Mouse (Mus musculus) MEL (cell line): ENCODE data around the gene Synpr. TPM values are rescaled to one million over a fixed set of nuclear protein-coding genes. Genes with fewer than 3 reads are reported as not detected.

Source experiments
- DNase-seq: peaks from one replicate; pipeline ENCODE4 v3.0.0; 2011; ENCODE audit warnings: low read depth, low spot score
- H3K27ac ChIP-seq: 2 replicates; pipeline ENCODE4 v1.5.1; 2012; ENCODE audit warnings: low read depth, mild to moderate bottlenecking, control low read depth, low read length, moderate library complexity; ENCODE audit not compliant: control insufficient read depth
- H3K27me3 ChIP-seq, 2 experiments: fragments of 150-350 bp in 1 of 2; sonication (generic) in 1 of 2; 2 replicates each; pipeline ENCODE4 v1.6.1; 2012; ENCODE audit warnings: low read length in 2 of 2, mild to moderate bottlenecking in 2 of 2, improper control_type of control experiment in 1 of 2, moderate library complexity in 1 of 2; ENCODE audit not compliant: insufficient read depth in 2 of 2, control insufficient read depth in 1 of 2
- H3K36me3 ChIP-seq, 2 experiments: 2 replicates each; pipeline ENCODE4 v1.6.1; 2012 to 2014; ENCODE audit warnings: low read length in 2 of 2, improper control_type of control experiment in 1 of 2, inconsistent platforms in 1 of 2, mild to moderate bottlenecking in 1 of 2; ENCODE audit not compliant: insufficient read depth in 2 of 2, control insufficient read depth in 1 of 2
- H3K4me1 ChIP-seq, 2 experiments: fragments of 150-350 bp in 1 of 2; sonication (generic) in 1 of 2; 2 replicates each; pipeline ENCODE4 v1.6.1; 2012; ENCODE audit warnings: low read length in 2 of 2, improper control_type of control experiment in 1 of 2, mild to moderate bottlenecking in 1 of 2; ENCODE audit not compliant: insufficient read depth in 2 of 2, control insufficient read depth in 1 of 2
- H3K4me3 ChIP-seq, 2 experiments: fragments of 150-350 bp in 1 of 2; sonication (generic) in 1 of 2; 2 replicates each; pipeline ENCODE4 v1.5.1; 2012; ENCODE audit warnings: low read depth in 2 of 2, low read length in 2 of 2, mild to moderate bottlenecking in 2 of 2, moderate library complexity in 2 of 2, control low read depth in 1 of 2, improper control_type of control experiment in 1 of 2; ENCODE audit not compliant: control insufficient read depth in 1 of 2, insufficient read depth in 1 of 2
- H3K79me2 ChIP-seq: 2 replicates; pipeline ENCODE4 v1.6.1; 2012; ENCODE audit warnings: mild to moderate bottlenecking, low read length, moderate library complexity; ENCODE audit not compliant: control insufficient read depth, poor library complexity, insufficient read depth
- H3K9ac ChIP-seq: 2 replicates; pipeline ENCODE4 v1.6.1; 2012; ENCODE audit warnings: low read depth, mild to moderate bottlenecking, control low read depth, low read length, moderate library complexity; ENCODE audit not compliant: control insufficient read depth, poor library complexity, severe bottlenecking
- H3K9me3 ChIP-seq: fragments of 150-350 bp; sonication (generic); replicated peaks from 2 replicates; pipeline ENCODE4 v1.6.1; 2012; ENCODE audit warnings: mild to moderate bottlenecking, low read length, improper control_type of control experiment, moderate library complexity; ENCODE audit not compliant: insufficient read depth
- CHD1 ChIP-seq: IDR thresholded peaks from 2 replicates; pipeline ENCODE4 v1.6.1; 2012; ENCODE audit warnings: low read depth, mild to moderate bottlenecking, inconsistent platforms, low read length, improper control_type of control experiment
- E2F4 ChIP-seq: IDR thresholded peaks from 2 replicates; pipeline ENCODE4 v1.6.1; 2011; ENCODE audit warnings: low read depth, low read length, improper control_type of control experiment, borderline replicate concordance
- EP300 ChIP-seq, 2 experiments: IDR thresholded peaks; 2 replicates each; pipeline ENCODE4 v1.6.1; 2011; ENCODE audit warnings: improper control_type of control experiment in 2 of 2, low read length in 2 of 2, low read depth in 1 of 2, mild to moderate bottlenecking in 1 of 2
- ETS1 ChIP-seq: IDR thresholded peaks from 2 replicates; pipeline ENCODE4 v1.6.1; 2012; ENCODE audit warnings: low read depth, mild to moderate bottlenecking, inconsistent platforms, low read length, improper control_type of control experiment, moderate library complexity
- GABPA ChIP-seq: IDR thresholded peaks from 2 replicates; pipeline ENCODE4 v1.6.1; 2012; ENCODE audit warnings: low read depth, mild to moderate bottlenecking, inconsistent platforms, low read length, improper control_type of control experiment, moderate library complexity
- MAX ChIP-seq: IDR thresholded peaks from 2 replicates; pipeline ENCODE4 v1.6.1; 2011; ENCODE audit warnings: low read length, improper control_type of control experiment
- MEF2A ChIP-seq: IDR thresholded peaks from 2 replicates; pipeline ENCODE4 v1.6.1; 2014; ENCODE audit warnings: low read depth, mild to moderate bottlenecking, inconsistent platforms, low read length, improper control_type of control experiment; ENCODE audit not compliant: poor library complexity, insufficient replicate concordance, severe bottlenecking; ENCODE audit errors: extremely low read depth
- MXI1 ChIP-seq: IDR thresholded peaks from 2 replicates; pipeline ENCODE4 v1.6.1; 2011; ENCODE audit warnings: mild to moderate bottlenecking, low read depth, low read length, improper control_type of control experiment
- NRF1 ChIP-seq: IDR thresholded peaks from 2 replicates; pipeline ENCODE4 v1.6.1; 2014; ENCODE audit warnings: low read depth, mild to moderate bottlenecking, inconsistent platforms, low read length, improper control_type of control experiment, moderate library complexity; ENCODE audit not compliant: poor library complexity, insufficient read depth, severe bottlenecking
- POLR2A ChIP-seq, 2 experiments: IDR thresholded peaks; 2 replicates each; pipeline ENCODE4 v1.6.1; 2011 to 2012; ENCODE audit warnings: low read length in 2 of 2, mild to moderate bottlenecking in 2 of 2, control low read depth in 1 of 2, improper control_type of control experiment in 1 of 2, low read depth in 1 of 2, moderate library complexity in 1 of 2; ENCODE audit not compliant: control insufficient read depth in 1 of 2, insufficient read depth in 1 of 2, poor library complexity in 1 of 2
- RAD21 ChIP-seq: IDR thresholded peaks from 2 replicates; pipeline ENCODE4 v1.6.1; 2011; ENCODE audit warnings: mild to moderate bottlenecking, low read depth, low read length, improper control_type of control experiment
- SIN3A ChIP-seq: IDR thresholded peaks from 2 replicates; pipeline ENCODE4 v1.6.1; 2012; ENCODE audit warnings: low read length, improper control_type of control experiment, inconsistent platforms
- SMC3 ChIP-seq: IDR thresholded peaks from 2 replicates; pipeline ENCODE4 v1.6.1; 2011; ENCODE audit warnings: low read depth, low read length, improper control_type of control experiment
- TAL1 ChIP-seq: IDR thresholded peaks from 2 replicates; pipeline ENCODE4 v1.6.1; 2012; ENCODE audit warnings: mild to moderate bottlenecking, inconsistent platforms, low read length, moderate library complexity, mixed read lengths
- UBTF ChIP-seq: IDR thresholded peaks from 2 replicates; pipeline ENCODE4 v1.6.1; 2012; ENCODE audit warnings: low read depth, mild to moderate bottlenecking, inconsistent platforms, low read length, improper control_type of control experiment, moderate library complexity, borderline replicate concordance; ENCODE audit not compliant: insufficient read depth
- USF2 ChIP-seq, 2 experiments: IDR thresholded peaks; 2 replicates each; pipeline ENCODE4 v1.6.1; 2011 to 2012; ENCODE audit warnings: improper control_type of control experiment in 2 of 2, low read length in 2 of 2, borderline replicate concordance in 1 of 2, inconsistent platforms in 1 of 2, low read depth in 1 of 2, mild to moderate bottlenecking in 1 of 2; ENCODE audit not compliant: insufficient read depth in 1 of 2
- polyA plus RNA-seq, 2 experiments: library from polyadenylated mRNA; stranded (reverse) in 1 of 2; unstranded in 1 of 2; fragments of >175 nt in 1 of 2; fragments of >200 nt in 1 of 2; gene quantifications; 2 replicates each; pipeline versions ENCODE4 v1.2.1 to v1.2.4; 2012; ENCODE audit warnings: low replicate concordance in 2 of 2, low read depth in 1 of 2; ENCODE audit not compliant: insufficient read length in 2 of 2, insufficient read depth in 1 of 2, missing spikeins in 1 of 2
- total RNA-seq: library from RNA; depleted of rRNA; stranded (reverse); fragments of 300-350 nt; gene quantifications from 2 replicates; pipeline ENCODE4 v1.2.3, GENCODE M21; 2012

The Synpr gene
- total and polyA plus RNA-seq, 3 experiments = not detected

DNA sequence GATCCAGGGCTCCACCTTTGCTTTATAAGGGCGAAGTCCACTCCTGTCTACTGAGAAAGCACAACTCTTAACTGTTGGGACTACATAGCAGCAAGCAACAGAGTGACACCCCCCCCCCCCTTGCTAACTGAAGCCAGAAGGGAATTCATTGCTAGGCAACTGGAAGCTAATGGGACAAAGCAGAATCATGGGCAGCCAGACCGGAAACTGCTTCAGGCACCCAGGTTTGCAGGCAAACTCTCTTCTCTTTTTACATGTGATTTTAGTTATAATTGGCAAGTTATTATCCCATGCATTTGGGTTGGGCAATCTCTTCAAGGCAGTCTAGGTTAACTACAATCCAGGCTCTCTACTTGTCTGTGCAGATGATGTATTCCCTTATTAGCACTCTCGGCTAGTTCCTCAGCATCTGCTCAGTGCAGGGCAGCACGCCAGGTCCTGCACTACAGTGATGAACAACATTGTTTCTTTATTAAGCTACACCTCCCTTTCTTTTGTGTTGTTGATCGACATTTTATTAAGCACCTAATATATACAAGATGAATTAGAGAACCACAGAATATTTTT is 72.6 kb downstream of the Synpr start:
- Histone ChIP-seq H3K4me1 (no peaks in the 10 kb centered on the region), H3K9ac (no peak overlapping the region), H3K79me2 (no peaks in the 10 kb centered on the region), H3K9me3 (no peaks in the 10 kb centered on the region), H3K27ac (no peak overlapping the region), H3K36me3 (no peaks in the 10 kb centered on the region), H3K27me3 (no peaks in the 10 kb centered on the region), H3K4me3 (no peak overlapping the region)
- no peak for TF ChIP-seq MXI1
- TF ChIP-seq ETS1 = no peak
- DNase-seq = no peak

DNA sequence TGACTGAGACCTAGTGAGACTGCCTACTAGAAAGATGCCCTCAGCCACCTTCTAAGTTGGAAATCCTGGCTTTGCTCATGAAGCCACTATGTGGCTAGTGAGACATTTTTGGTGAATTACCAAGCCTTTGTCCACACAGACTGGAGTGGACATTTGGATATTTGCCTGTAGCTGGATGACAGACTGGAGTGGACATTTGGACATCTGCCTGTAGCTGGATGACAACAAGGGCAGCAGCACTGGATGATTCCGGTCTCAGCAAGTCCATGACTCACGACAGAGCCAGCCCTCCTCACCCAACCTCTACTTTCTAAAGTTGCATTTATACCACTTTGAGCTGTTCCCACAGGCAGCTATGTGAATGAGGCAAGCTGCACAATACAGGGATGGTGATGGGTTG is 73.5 kb downstream of the Synpr start:
- DNase-seq = no peak
- H3K79me2 ChIP-seq = no peaks in the 10 kb centered on the region
- H3K9ac ChIP-seq = no peak overlapping the region
- H3K4me3 ChIP-seq = no peak overlapping the region
- H3K27ac ChIP-seq = no peak overlapping the region
- H3K4me1 ChIP-seq = no peaks in the 10 kb centered on the region
- TF ChIP-seq EP300 (IDR thresholded peaks at IDR 0.05; ENCODE audit: low read depth in 1 of 2, low read length in 2 of 2) (no peak), MEF2A (no peak), SMC3 (no peak), RAD21 (no peak), UBTF (no peak), MAX (no peak), E2F4 (no peak), GABPA (no peak), NRF1 (no peak), CHD1 (no peak), USF2 (IDR thresholded peaks at IDR 0.05; ENCODE audit: borderline replicate concordance in 1 of 2, insufficient read depth in 1 of 2, low read depth in 1 of 2, low read length in 2 of 2) (no peak), SIN3A (no peak), TAL1 (no peak), POLR2A (IDR thresholded peaks at IDR 0.05; ENCODE audit: control insufficient read depth in 1 of 2, insufficient read depth in 1 of 2, low read depth in 1 of 2, low read length in 2 of 2, poor library complexity in 1 of 2) (no peak)
- no peaks in the 10 kb centered on the region for H3K9me3 ChIP-seq
- H3K27me3 ChIP-seq = no peaks in the 10 kb centered on the region
- no peaks in the 10 kb centered on the region for H3K36me3 ChIP-seq
